Mouse (Mus musculus) erythroblast, embryonic 14.5 days (primary cell): ENCODE results near the gene Cdk9.

Experiments
- GATA1 ChIP-seq: IDR thresholded peaks from 2 replicates; pipeline ENCODE4 v1.6.1; 2012; ENCODE audit warnings: low read length, inconsistent platforms, mixed read lengths
- TAL1 ChIP-seq: IDR thresholded peaks from 3 replicates; pipeline ENCODE4 v1.6.1; 2012; ENCODE audit warnings: low read length, inconsistent platforms, mixed read lengths

- TF ChIP-seq TAL1 (no peak), GATA1 (no peak)
Observed at GRCm38 (mm10) chr2:32728463-32728862, 15.6 kb upstream of the Cdk9 start.
